Mouse (Mus musculus): ENCODE measurements around the gene Rpl38.
A peak's percentile ranks its signal among the peaks of the same experiment; 100 is the strongest.

Gene Rpl38

DNA sequence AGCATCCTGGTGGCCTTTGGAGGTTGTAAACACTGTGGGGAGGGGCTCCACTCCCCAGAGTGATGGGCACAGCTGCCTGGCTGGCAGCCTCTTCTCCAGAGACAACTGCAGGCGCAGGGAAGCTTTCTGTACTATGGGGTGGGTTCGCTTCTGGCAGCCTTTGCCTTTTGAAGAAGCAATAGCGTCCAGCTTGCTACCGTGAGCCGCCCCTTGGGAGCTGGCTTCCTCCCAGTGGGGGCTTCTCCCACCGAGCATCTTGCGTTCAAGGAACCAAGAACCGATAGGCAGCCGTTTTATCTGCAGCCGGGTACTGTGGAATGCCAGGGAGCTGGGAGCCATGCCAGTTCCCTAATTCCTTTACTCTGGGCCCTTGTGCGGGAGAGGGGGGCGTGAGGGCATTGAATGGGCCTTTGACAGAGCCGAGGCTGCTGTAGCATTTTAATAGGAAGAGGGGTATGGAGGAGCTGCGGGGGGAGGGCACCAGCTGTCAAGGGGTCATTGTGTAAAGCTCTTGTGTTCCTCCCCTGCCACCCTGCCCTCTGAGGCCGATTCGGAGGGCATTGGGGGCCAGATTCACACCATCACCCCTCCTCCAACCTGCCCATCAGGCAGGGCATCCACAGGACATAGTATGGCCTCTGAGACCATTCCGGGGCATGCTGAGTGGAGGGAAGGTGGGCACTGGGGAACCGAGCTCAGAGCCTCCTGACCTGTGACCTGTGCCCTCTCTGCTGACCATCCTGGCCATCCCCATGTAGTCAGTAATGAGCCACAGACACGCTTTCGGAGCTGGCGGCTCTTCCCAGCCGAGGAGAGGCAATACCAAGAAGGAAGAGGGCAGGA is 36.0 kb downstream of the Rpl38 start:
- peak; percentile 76 for DNase-seq (ENCODE audit: low spot score)

DNA sequence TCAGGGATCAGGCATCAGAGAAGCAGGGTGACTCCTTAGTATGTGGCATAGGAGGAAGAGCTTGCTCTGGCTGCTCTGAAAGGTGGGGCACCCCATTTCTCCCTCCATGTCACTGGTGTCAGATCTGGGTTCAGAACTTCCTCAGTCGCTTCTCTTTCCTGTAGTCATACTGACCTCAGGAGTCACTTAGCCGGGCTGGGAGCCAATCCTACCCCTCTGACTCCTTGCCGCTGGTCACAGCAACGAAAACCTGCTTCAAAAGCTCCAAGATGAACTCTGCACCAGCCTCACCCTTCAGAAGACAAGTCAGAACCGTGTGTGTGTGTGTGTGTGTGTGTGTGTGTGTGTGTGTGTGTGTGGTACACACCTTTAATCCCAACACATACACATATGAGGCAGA is 38.0 kb downstream of the Rpl38 start:
- DNase-seq (ENCODE audit: low spot score) = no peak

DNA sequence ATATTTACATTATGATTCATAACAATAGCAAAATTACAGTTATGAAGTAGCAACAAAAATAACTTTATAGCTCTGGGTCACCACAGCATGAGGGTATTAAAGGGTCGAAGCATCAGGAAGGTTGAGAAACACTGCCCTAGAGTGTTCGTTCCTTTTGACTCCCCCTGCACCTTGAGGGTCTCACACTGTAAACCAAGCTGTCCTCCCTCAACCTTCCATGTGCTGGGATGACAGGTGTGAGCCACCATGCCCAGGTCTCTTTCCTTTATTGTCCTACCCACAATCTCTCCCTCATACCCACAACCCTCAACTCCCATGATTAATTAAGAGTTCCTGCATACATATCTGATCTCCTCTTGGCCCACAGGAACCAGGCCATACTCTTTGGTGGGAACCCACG is 43.1 kb downstream of the Rpl38 start:
- DNase-seq (ENCODE audit: low spot score) = no peak

DNA sequence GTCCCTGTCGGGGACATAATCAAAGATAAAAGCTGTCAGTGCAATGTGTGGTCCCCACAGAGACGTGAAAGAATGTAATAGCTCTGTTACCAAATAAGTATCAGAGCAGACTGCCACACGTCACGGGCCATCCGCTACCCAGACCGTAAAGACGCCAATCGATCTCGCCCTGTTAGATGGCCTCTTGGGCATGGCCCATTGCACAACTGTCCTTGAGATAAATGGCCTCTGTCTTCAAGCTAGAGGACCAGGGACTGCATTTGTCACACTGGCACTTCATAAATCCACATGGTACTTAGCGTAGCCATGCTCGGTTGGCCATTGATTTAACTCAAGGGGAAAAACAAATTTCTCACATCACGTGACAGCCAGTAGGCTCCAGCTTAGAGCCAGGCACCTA is 43.5 kb downstream of the Rpl38 start:
- no peak for DNase-seq (ENCODE audit: low spot score)

DNA sequence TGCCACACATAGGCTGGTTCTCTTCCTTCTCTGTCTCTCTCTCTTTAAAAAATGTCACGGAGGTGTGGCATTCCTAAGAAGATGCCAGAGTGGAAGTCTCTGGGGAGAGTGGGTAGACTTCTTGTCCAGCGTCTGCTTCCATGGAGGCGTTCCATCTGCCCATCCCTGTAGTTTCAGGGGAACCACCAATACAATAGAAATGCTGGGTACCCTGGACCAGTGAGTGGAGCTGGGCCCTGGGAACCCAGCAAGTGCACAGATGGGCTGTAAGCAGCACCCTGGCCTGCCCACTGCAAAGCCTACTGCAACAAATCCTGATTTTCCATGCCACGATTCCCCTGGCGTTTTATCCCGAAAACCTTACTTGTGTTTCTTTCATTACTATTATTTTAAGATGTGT is 46.2 kb downstream of the Rpl38 start:
- DNase-seq (ENCODE audit: low spot score) = no peak

DNA sequence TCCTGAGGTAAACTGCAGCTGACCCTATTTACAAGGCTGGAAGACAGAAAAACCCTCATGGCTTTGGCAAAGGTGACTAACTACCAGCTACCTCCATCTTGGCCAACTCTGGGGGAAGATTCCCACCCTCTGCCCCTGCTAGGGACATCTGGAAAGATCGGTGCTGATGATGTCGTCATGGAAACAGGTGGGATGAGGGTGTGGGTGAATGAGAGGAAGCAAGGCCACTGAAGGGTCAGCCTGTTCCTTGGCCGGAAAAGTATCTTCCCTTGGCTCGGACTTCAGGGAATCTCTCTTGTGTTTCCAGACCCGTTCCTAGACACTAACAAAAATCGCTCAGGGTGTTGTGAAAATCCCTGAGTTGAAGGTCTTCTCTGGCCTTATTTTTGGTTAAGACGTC is 47.2 kb downstream of the Rpl38 start:
- DNase-seq (ENCODE audit: low spot score) = no peak

DNA sequence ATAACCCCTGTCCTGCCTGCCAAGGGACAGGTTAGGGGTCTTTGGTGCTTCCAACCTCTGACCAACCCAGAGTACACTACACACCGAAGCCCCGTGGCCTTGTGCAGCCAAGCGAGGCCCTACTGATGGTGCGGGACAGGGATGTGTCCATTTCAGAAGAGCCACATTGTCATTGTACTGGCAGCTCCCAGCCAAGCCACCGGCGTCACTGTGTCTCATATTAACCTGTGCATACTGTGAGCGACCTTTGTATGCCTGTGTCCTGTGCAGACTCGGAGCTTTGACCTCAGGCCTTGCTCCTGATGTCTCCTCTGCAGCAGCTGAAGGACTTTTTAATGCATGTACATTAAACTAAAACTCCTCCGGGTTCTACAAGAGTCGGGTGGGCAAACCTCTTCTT is 52.2 kb downstream of the Rpl38 start:
- DNase-seq (ENCODE audit: low spot score) = no peak
